Mouse (Mus musculus) frontal cortex, adult 2 months (tissue): ENCODE data around the gene Sap25. TPM values are rescaled to one million over a fixed set of nuclear protein-coding genes. Genes with fewer than 3 reads are reported as not detected.

Experiments used
- DNase-seq, 2 experiments: peaks; one replicate each; pipeline ENCODE4 v3.0.0; 2022; ENCODE audit warnings: low spot score in 1 of 2; ENCODE audit errors: extremely low spot score in 1 of 2
- polyA plus RNA-seq: library from polyadenylated mRNA; depleted of rRNA; stranded (reverse); fragments of >200 nt; gene quantifications from 2 replicates; pipeline ENCODE4 v1.2.3, GENCODE M21; 2012

The Sap25 gene
- polyA plus RNA-seq, 1 experiment: 27.8 TPM

DNA sequence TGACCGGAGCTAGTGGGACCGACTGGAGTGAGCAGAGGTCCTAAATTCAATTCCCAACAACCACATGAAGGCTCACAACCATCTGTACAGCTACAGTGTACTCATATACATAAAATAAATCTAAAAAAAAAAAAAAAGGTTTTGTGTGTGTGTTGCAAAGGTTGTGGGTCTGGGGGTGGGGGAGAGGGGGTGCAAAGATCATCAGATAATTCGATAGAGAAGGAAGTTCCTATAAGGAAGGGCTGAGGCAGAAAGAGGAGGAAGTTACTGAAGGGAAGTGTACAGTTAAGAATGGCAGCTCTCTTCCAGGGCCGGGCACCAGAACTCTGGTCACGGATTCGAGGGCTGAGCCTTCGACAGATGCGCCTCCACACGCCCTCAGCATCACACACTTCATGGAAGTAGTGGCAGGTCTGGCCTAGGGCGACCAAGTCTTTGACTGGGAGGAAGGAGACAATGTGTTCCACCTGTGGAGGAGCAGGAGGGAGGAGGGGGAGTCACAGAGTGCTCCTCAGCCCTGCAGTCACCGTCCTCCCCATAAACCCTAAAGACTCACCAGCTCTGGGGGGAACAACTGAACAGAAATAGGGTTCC, 17.1 kb upstream of the Sap25 start:
- DNase-seq: no peak

DNA sequence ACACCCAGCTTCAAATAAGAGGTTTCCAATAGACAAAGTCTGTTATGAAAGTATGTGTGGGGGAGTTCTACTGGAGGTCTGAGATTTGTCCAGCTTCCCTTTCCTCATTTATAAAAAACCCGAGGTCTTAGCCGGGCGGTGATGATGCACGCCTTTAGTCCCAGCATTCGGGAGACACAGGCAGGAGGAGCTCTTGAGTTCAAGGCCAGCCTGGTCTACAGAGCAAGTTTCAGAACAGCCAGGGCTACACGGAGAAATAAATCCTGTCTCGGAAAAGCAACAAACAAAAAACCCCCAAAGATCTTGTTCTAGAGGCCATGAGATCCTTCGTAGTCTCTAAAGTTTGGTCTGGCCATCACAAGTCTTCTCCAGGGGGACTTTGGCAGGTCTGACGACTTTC, 13.1 kb upstream of the Sap25 start:
- DNase-seq: peak in 1 of 2 experiments; percentile 29

DNA sequence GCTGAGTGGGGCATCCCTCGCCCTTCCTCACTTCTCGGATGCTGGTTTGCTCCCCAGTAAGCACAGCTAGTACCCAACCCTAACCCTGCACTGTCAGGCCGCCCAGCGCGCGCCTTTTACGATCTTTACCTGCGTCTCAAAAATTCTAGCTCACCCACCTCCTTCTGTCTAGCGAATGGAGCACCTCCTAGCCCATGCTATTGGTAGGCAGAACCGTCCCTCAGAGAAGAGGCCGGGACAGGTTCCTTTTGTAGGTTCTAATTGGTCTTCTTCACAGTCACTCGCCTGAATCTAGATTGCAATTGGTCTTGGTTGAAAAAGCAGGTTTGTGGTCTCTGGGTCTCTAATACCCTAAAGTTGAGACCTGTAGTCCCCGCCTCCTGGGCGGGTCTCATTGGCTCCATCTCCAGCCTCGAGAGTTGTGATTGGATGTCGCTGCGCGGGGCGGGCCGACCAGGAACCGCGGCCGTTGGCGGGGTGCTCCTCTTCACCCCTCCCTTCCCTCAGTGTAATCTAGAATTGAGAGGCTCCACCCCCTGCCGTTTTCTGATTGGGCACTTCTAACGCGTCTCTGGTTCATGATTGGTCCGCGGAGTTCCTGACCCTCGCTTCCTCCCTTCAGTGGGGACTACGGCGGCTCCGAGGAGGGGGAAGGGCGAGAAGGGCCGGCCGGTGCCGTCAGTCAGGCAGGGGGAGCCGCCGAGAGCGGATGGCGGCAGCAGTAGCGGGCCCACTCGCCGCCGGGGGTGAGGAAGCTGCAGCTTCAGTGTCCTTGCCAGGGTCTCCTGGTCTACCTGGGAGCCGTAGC, 12.4 kb upstream of the Sap25 start, which contains the start of the genes Fbxo24, Lrch4 and Gm20605:
Gene Fbxo24 (minus strand): TSS at position 505 of the 808 bp plus-strand sequence.
Gene Lrch4 (plus strand): TSS at position 624 of the 808 bp plus-strand sequence.
Gene Gm20605 (plus strand): TSS at position 678 of the 808 bp plus-strand sequence.
- peak; percentile 99 to 100 for DNase-seq

DNA sequence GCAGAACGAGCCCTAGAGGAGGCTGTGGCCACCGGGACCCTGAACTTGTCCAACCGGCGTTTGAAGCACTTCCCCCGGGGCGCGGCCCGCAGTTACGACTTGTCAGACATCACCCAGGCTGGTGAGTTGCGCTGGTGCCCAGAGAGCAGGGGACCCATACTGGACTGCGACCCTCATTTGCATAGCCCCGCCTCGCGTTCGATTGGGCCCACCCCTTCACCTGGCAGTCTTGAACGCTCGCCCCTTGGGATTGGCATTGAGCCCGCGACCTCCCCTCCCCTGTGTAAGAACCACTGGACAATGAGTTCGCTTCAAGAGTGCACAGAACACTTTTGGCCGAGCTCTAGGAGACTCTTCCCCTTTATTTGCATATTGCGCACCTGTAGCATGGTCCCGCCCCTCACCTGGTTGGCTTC, 11.8 kb upstream of the Sap25 start:
- peak in 1 of 2 experiments; percentile 37 for DNase-seq

DNA sequence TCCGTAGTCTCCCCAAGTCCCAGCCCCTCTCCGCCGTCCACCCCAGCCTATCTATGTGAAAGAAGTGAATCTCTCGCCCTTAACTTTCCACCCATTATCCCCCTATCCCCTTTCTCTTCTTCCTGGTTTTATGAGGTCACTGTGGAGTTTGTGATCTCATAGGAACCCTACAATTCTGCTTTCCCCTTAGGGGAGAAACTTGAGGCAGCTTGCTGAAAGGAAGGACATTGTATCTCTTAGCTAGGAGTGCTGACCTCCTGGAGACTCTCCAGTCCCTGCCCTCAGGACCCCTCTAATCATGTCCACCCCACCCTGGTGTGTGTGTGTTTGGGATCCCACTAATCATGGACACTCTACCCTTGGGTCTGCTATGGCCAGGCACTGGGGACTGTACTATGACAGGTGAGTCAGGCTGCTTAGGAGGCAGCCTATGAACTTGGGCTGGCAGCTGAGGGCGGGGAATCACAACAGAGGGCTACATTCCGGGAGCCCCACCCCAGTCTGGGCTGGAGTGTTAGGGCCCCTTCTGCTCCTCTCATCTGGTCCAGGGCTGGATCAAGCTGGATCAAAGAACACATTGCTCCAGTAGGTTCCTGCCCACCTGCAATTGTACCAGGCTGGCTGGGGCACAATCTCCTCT, 11.1 kb upstream of the Sap25 start:
- no peak for DNase-seq

DNA sequence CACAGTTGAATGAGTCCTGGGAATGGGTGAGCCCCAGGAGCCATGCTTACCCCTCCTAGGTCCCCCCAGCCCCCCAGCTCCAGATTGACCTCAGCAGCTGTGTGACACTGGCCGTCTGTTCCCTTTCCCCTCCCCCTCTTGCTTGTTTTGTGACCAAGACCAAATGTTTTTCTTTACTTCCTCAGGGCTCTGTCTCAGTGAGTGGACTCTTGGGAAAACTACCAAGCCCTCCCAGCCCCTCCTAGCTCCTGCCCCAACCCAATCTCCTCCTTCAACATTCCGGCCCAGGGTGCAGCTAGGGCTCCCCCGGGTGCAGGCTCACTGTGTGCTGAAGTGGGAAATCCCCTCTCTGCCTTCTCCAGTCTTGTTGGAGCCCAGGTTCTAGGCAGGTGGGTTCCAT, 10.5 kb upstream of the Sap25 start:
- DNase-seq: no peak

DNA sequence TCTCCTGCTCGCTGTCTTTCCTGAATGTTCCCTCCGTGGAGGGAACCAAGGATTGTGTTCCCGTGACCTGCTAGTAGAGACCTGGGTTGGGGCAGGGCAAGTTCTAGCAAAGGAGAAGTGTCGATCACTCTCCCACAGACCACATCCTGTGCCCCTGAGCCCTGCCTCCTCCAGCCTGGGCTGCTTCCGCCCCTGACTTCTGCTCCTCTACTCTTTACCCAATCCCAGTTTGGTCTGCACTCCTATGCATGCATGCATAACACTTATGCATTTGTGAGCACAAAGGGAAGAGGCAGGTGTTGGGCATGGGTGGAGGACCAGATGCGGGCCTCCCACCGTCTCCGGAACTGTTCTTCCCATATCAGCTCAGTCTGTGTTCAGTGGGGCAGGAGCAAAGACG, 10.0 kb upstream of the Sap25 start:
- peak in 1 of 2 experiments; percentile 47 for DNase-seq

DNA sequence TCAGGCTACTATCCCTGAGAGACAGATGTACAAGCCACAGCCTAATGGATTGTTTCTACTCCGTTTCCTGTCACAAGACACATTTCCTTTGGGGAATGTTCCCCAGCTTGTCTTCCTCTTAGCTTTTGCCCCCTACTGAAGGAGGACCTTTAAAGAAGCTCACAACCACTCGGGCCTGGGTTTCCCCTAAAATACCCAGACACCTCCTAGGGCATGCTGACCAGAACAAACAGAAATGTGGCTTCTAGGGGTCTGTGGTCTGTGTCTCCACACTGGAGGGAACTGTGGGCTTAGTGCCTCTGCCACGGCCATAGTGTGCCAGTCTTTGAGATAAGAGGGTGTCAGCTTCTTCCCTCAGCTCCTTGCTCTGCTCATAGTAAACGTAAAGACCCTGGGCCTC, 9.5 kb upstream of the Sap25 start:
- no peak for DNase-seq

DNA sequence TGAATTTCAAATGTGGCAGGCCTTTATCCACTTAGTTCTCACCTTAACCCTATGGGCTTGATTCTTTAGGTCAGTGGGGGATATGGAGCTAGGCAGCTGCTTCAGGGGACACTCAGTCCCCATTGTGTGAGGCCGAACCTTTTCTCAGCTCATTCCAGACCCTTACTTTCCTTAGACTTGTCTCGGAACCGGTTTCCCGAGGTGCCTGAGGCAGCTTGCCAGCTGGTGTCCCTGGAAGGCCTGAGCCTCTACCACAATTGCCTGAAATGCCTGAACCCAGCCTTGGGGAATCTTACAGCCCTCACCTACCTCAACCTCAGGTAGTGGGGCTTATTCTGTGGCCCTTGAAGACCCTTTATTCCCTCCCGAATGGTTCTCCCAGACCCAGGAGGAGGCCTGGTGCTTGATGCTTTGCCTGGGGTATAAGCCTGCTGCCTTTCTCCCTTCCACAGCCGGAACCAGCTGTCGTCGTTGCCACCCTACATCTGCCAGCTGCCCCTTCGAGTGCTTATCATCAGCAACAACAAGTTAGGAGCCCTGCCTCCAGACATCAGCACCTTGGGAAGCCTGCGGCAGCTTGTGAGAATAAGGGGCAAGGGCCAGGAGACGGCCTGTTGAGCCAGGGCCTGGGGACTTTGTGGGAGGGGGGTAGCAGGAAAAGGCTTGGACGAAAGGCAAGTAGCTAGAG, 7.6 kb upstream of the Sap25 start:
- DNase-seq: no peak

DNA sequence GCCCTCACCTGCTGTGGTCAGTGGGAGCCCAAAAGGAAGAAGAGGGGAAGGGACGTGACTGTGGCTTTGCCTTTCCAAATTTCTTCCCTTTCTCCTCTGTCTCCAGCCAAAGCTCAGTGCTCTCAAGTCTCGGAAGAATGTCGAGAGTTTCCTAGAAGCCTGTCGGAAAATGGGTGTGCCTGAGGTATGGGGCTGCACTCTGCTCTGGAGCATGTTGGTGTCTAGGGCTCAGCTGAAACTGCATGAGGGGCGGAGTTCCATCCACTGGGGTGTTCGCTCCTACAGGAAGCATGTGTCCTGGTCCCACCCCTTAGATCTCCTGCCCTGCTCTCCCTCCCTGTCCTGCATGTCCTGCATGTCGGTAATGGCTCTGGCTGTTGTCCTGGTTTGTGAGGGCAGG, 1.7 kb upstream of the Sap25 start:
- DNase-seq: no peak

DNA sequence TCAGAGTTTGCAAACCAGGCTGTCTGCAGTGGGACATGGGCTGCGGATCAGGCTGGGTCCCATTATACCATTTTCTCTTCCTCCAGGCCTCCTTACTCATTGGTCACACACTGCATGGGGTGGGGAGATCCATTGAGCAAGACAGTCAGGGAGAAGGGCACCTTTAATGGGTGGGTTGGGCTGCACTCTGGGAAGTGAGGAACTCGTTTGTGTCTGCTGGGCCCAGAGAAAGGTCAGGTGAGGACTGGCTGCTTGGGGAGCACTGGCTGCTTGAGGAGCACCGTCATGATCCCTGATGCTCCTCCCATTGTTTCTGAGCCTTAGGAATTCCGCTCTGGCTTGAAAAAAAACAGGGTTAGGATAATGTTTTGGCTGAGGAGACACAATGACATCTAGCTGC, 1.8 kb downstream of the Sap25 start:
- no peak for DNase-seq

DNA sequence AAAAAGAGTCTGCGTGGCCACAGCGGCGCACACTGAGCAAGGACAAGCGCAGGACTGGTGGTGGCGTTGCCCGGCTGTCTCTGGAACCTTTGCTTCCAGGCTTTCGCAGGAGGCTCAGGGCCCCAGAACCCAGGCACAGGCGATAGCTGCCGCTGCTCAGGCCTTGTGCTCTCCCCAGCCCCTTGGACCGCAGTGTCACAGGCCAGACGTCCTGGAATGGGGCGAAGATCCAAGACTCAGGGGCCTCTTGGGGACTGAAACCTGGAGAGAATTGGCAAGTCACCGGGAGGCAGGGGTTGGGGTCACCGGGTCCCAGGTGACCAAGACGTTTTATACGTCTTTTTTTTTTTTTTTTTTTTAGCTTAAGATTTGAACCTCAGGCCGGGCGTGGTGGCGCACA, 3.4 kb downstream of the Sap25 start:
- DNase-seq: no peak

DNA sequence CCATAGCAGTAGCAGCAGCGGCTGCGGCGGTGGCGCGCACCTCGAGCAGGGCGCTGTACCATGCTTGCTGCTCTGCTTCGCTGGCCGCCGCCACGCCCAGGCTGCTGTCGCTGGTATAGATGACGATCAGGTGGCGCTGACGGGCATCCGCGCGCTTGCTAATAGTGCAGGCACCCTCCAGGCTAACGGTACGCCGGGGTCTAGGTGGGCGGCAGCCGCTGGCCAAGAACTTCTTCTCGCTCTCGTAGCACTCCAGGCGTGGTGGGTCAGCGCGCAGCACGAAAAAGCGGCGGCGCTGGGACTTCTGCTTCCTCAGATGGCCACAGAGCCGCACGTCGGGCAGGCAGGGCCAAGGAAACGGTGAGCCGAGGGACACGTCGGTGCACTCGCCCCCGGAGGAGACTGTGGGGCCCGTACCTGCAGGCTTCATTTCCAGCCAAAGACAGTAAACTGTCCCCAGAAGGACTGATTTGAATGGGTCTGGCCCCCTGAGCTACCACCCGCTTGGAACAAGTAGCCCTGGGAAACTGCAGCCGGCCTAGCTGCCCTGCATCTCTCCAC, 4.0 kb downstream of the Sap25 start:
- DNase-seq: no peak

DNA sequence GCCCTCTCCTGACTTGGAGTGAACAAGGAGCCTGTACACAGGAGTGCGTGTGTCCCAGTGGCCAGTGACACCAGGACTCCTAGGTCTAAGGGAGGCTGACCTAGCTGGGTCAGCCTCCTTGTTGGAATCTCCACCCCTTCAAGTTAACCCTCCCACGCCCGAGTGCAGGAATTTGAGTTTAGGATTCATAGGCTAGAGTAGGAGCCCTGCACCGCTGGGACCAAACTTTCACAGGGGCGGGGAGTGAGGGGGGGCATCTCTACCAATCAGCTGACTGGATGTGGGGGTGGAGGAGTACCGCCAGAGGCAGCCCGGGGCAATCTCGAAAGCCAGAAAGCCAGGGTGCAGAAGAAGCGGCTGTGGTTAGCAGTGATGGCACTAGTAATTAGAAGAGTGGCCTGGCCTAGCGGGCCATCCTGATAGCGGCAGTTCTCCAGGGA, 4.5 kb downstream of the Sap25 start, which contains the start of gene Irs3:
Gene Irs3 (minus strand): TSS at position 63 of the 440 bp plus-strand sequence.
- no peak for DNase-seq

DNA sequence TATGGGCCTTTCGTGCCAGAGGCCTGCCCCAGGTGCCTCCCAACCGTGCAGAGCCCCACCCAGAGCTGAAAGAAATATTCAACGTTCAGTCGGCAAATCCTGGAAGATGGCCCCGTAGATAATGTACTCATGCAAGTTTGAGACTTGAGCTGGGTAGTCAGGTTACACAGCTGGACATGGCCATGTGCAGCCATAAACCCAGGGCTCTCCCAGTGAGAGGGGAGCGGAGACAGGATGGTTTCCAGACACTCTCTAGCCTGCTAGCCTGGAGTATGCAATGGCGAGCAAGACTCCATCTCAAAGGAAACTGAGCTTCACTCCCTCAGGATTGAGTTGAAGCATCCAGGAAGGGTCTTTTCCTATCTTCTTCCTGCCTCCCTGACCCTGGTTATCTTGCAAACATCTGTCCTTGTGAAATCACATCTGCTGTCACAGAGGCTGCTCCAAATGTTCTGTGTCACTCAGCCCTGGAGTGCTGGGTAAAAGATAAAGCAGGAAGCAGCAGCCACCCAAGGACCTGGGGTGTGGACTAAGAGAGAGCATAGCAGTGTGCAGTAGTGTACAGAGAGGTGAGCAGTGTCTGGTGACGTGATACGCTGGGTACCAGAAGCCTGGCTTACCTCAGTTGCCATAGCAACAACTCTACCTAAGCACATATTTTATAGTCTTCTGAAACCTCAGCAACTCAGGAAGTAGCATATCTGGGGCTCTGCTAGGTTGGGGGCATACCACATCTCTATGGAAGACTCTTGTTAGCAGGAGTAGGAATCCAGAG, 6.9 kb downstream of the Sap25 start:
- no peak for DNase-seq

DNA sequence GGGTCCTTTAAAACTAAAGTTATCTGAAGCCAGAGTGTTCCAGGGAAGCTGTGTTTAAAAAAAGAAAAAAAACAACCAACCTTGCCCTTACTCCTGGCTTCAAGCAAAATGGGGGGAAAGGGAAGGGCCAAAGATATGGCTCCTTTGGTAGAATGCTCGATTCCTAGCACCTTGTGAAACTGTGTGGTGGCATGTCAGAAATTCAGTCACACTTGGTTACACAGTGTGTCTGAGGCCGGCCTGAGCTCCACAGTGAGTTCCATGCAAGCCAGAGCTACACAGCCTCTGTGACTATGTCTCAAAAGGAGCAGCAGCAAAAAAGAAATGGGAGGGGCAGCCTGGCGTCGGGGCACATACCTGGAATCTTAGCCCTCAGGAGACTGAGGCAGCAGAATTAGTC, 8.1 kb downstream of the Sap25 start:
- DNase-seq: no peak

DNA sequence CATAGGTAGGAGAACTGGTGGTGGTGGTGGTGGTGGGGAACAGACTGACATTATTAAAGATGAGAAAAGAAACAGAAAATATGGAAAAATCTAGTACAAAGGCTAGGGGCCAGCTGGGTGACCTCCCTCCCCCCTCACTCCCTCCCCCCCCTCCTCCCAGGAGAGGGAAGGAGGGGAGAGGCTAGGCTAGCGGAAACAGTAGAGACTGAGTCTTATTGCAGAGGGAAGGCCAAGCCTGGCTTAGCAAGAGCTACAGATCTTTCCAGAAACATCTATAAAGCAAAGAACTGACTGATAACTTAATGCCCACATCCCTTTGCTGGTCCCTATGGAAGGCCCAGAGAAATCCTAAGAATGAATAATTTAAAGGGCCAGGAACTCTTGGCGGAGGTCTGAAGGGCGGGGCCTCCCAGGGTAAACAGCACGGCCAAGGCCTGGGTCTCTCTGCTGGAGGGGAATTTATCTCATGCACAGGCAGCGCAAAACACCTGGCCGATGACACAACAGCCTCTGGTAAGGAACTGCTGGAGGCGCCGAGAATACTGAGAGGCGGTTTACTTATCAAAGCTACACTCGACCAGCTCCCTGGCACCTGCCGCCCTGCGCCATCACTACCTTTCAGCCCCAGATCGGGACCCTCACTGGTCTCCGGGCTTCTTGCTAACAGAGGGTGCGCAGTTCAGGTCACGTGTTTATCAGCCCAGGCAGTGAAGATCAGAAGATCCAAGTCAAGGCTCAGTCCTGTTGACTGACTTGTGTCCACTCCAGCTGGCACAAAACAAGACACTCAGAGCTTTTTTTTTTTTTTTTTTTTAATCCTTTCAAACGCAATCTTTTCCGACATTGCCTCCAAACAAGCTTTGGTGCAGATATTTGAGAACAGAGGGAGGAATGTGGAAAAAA, 8.8 kb downstream of the Sap25 start:
- DNase-seq: no peak

DNA sequence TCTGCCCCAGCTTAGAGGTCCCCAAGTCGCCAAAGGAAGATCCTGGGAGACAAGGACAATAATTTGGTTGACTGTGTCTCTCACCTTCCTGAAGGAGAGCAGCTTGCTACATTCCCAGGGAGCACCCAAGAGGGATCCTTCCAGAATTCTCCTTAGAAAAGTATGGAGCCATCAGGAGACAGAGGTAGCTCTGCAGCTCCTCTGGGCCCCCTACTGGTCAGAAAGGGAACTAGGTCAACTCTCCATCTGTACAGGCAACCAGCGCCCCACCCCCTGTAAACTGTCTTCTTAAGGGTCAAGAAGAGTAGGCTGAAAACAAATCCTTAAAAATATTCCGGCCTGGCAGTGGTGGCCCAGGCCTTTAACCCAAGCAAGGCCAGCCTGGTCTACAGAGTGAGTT, 11.3 kb downstream of the Sap25 start:
- peak; percentile 49 to 86 for DNase-seq

DNA sequence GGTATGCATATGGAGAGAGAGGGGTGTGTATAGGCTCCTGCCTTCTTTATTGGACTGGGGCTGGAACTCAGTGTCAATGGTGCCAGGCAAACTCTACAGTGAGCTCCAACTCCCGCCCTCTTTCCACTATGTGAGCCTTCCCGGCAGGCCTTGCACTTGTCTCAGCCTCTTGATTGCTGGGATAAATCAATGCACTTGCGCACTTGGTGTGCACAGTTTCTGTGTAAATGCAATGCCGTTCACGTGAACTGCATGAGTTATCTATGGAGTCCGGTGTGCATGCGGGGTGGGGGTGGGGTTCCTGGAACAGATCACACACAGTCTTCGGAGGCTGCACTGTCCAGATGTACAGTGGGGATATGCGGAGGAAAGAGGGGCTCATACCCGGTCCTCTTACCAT, 12.2 kb downstream of the Sap25 start:
- no peak for DNase-seq
